Mouse (Mus musculus) adrenal gland, adult (tissue): ENCODE data around the gene Fbxl5.

Source experiments
- DNase-seq, 2 experiments: peaks; one replicate each; pipeline ENCODE4 v3.0.0; 2022 to 2023; ENCODE audit warnings: low spot score in 1 of 2; ENCODE audit not compliant: inconsistent age in 2 of 2

The Fbxl5 gene

GRCm38 (mm10) chr5:43783996-43784395 lies 37.4 kb downstream of the Fbxl5 start:
- peak in 1 of 2 experiments; percentile 51 for DNase-seq

- peak; percentile 85 to 94 for DNase-seq
Observed at GRCm38 (mm10) chr5:43781977-43782930, 39.2 kb downstream of the Fbxl5 start.

- peak in 1 of 2 experiments; percentile 87 for DNase-seq
Observed at GRCm38 (mm10) chr5:43781423-43781976, 39.9 kb downstream of the Fbxl5 start.

GRCm38 (mm10) chr5:43778583-43778982 lies 42.9 kb downstream of the Fbxl5 start:
- no peak for DNase-seq

- no peak for DNase-seq
Observed at GRCm38 (mm10) chr5:43776993-43777392, 44.4 kb downstream of the Fbxl5 start.

GRCm38 (mm10) chr5:43776407-43776806 lies 45.0 kb downstream of the Fbxl5 start:
- no peak for DNase-seq

GRCm38 (mm10) chr5:43771555-43771954 lies 49.9 kb downstream of the Fbxl5 start:
- no peak for DNase-seq

GRCm38 (mm10) chr5:43770618-43771354 lies 50.7 kb downstream of the Fbxl5 start:
- DNase-seq, result no peak

GRCm38 (mm10) chr5:43749092-43749491 lies 72.3 kb downstream of the Fbxl5 start:
- DNase-seq, result no peak

- no peak for DNase-seq
Observed at GRCm38 (mm10) chr5:43748039-43748438, 73.4 kb downstream of the Fbxl5 start.

GRCm38 (mm10) chr5:43745156-43745555 lies 76.3 kb downstream of the Fbxl5 start:
- no peak for DNase-seq

- no peak for DNase-seq
Observed at GRCm38 (mm10) chr5:43744187-43744586, 77.3 kb downstream of the Fbxl5 start.

GRCm38 (mm10) chr5:43732381-43732780 lies 89.1 kb downstream of the Fbxl5 start:
- peak in 1 of 2 experiments; percentile 23 for DNase-seq

- DNase-seq, result no peak
Observed at GRCm38 (mm10) chr5:43728375-43729165, 92.9 kb downstream of the Fbxl5 start.

- DNase-seq, result no peak
Observed at GRCm38 (mm10) chr5:43723830-43724229, 97.6 kb downstream of the Fbxl5 start.

GRCm38 (mm10) chr5:43722452-43722783 lies 99.0 kb downstream of the Fbxl5 start:
- no peak for DNase-seq

- DNase-seq, result no peak
Observed at GRCm38 (mm10) chr5:43721538-43722451, 99.6 kb downstream of the Fbxl5 start.

- no peak for DNase-seq
Observed at GRCm38 (mm10) chr5:43699240-43699639, 122.2 kb downstream of the Fbxl5 start.

- DNase-seq, result no peak
Observed at GRCm38 (mm10) chr5:43697133-43697532, 124.3 kb downstream of the Fbxl5 start.
